Mouse (Mus musculus) ES-Bruce4 (cell line): ENCODE measurements around the gene Ptpn12.

Experiments
- CTCF ChIP-seq: IDR thresholded peaks from one replicate; pipeline ENCODE4 v1.8.1; 2011; ENCODE audit warnings: low read depth, low read length
- POLR2A ChIP-seq: IDR thresholded peaks from one replicate; pipeline ENCODE4 v1.8.1; 2011; ENCODE audit warnings: low read length; ENCODE audit not compliant: insufficient read depth

- TF ChIP-seq CTCF (no peak), POLR2A (no peak)
Measured at GRCm38 (mm10) chr5:20968493-20968892, 87.2 kb downstream of the Ptpn12 start.
